Mouse (Mus musculus) lung, postnatal 14 days (tissue): ENCODE data around the gene Kcnip1.

Source experiments
- DNase-seq: peaks from one replicate; pipeline ENCODE4 v3.0.0; 2021

Kcnip1 gene

DNA sequence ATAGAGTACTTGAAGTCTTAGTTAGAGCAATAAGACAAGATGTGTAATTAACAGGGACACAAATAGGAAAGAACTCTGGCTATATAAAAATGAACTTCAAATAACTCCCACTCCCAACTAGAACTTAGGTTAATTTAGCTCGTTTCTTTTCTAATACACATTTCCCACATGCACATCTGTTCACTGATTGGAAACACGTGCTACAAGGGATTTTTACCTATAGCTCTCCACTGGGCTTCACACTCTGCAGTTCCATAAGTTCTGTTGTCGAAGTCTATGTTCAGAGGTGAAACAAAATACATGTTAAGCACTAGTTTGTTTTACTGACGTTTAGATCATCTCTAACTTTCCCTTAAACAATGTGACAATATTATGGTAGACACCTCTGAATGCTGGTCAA lies 12.8 kb downstream of the Kcnip1 start:
- no peak for DNase-seq

DNA sequence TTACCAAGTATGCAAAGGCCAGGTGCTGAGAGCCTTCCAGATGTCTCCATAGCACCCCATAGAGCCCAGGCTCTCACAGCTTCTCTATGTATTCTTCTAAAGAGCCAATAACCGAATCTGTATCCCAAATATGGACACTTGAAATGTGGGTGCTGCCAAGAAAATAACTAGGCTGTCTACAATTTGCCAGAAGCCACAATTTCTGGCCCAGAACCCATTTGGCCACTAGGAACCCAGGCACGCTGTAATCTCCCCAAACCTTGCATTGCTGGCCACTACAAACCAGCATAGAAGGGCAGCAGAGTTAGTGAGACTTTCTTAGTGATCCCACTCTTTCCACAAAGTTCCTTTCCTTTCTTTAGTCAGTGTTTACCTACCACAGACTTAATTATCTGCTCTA lies 17.8 kb downstream of the Kcnip1 start:
- no peak for DNase-seq

GRCm38 (mm10) chr11:33974341-33975040 lies 18.5 kb downstream of the Kcnip1 start:
- no peak for DNase-seq

DNA sequence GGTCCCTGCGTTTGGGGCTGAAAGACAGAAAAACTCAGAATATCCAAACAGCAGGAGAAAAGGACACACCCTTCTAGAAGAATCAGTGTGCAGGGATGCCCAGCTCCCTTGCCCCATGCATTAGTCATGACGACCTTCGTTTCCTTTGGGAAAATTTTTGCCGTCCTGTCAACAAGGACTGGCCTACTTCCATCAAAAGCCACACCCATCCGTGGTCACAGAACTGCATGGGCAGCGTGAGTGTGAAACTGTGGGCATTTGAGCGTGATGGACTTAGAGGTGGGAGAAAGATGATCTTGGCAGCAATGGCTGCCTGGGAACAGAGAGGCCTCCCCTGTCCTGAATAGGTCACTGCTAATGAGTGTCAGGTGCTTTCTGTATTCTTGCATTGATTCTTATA lies 20.8 kb downstream of the Kcnip1 start:
- DNase-seq: no peak

GRCm38 (mm10) chr11:33969199-33969598 lies 23.8 kb downstream of the Kcnip1 start:
- peak; percentile 17 for DNase-seq

DNA sequence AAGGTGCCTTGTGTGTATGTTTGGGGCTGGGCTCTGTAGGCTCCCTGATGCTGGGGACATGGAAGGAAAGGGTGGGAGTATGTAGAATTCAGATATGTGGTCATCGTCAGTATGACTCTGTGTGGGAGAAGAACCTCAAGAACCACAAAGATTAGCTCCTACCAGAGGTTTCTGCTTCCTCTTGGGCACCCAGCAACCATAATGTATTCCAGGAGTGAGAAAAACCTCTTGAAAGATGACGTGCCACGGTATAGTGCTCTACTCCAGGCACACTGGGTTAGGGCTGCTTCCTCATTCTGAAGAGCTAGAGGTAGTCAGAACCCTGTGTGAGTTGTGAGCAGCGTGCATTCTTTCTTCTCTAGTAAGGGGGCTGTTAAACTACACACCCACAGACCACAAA lies 25.2 kb downstream of the Kcnip1 start:
- no peak for DNase-seq

- no peak for DNase-seq
Observed at GRCm38 (mm10) chr11:33965380-33965779, 27.6 kb downstream of the Kcnip1 start.

DNA sequence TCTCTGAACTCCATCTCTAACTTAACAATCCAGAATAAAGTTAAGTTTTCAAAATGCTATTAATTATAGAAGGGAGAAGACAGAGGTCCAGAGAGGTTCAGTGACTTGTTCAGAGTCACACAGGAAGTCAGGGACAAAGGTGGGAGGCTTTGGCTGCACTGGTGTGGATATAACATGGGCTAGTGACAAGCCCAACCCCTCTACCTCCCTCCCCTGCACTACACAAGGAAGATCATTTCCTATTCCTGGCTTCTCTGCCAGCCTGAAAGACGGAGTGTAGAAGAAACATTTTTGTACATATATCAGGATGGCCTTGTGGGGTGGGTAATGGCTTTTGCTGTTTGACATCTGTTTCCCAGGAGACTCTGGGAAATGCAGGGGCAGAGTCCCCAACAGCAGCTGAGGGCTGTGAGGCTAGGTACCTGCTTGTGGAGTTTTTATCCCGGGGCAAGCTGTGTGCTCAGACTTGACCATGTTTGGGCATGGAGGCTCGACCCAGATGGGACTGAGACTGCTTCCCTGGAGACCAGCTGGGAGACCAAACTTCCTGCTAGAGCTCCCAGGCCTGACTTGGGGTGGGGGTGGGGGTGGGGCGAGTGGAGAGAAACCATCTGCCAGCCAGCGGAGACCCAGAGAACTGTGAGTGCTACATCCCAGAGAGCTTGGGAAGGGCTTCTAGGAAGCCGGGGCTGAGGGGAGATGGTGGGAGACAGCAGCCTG lies 30.1 kb downstream of the Kcnip1 start, which contains the start of gene Kcnmb1:
Kcnmb1 (plus strand) TSS at position 326 of the 720 bp plus-strand sequence.
- peak; percentile 19 for DNase-seq

GRCm38 (mm10) chr11:33962178-33962577 lies 30.8 kb downstream of the Kcnip1 start:
- no peak for DNase-seq

DNA sequence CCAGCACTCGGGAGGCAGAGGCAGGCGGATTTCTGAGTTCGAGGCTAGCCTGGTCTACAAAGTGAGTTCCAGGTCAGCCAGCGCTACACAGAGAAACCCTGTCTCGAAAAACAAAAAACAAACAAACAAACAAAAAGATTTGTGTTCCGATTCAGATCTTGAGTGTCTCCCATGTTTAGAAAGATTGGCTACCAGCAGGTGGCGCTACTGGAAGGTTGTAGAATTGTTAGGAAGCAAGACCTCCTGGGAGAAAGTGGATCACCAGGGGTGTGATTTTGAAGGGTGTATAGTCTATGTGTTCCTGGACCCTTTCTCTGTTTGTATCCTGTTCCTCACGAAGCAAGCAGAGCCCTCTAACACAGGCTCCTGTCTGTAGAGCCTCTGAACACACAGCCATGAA lies 34.2 kb downstream of the Kcnip1 start:
- peak; percentile 71 for DNase-seq

- DNase-seq: no peak
Observed at GRCm38 (mm10) chr11:33957595-33957994, 35.4 kb downstream of the Kcnip1 start.

- DNase-seq: no peak
Observed at GRCm38 (mm10) chr11:33956623-33957022, 36.3 kb downstream of the Kcnip1 start.

DNA sequence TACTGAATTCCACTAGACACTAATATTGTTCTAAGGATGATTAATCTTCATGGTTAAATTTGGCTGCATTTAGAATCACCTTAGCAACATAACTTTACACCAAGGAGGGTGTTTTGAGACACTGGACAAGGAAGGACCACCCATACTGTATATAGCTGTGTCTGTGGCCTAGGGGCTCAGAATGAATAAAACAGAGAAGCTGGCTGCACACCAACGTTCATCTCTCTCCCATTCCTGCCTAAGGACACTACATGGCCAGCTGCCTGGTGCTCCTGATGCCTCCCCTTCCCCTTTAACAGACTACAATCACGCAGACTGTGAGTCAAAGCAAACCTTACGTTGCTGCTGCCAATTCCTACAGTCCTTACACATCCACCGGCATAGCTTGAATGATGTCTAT lies 37.0 kb downstream of the Kcnip1 start:
- DNase-seq: no peak

- DNase-seq: no peak
Observed at GRCm38 (mm10) chr11:33951684-33952625, 41.0 kb downstream of the Kcnip1 start.

- no peak for DNase-seq
Observed at GRCm38 (mm10) chr11:33951155-33951554, 41.8 kb downstream of the Kcnip1 start.

DNA sequence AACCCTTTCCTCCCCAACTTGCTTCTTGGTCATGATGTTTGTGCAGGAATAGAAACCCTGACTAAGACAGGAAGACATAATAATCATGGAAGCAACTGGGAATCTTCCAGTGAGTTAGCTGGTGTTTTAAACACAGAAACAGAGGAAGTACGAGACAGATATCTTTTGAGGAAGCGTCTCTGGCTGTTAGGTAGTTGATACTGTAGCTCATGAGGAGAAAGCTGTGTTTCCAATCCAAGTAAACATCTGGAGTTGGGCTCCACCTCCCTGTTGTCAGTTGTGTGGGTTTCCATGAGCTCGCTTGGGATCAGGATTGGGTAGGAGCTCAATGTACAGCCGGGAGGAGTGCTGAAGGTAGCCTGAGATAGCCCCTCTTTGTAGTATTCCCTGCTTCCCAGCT lies 46.5 kb downstream of the Kcnip1 start:
- no peak for DNase-seq

- DNase-seq: no peak
Observed at GRCm38 (mm10) chr11:33944786-33945328, 48.1 kb downstream of the Kcnip1 start.

DNA sequence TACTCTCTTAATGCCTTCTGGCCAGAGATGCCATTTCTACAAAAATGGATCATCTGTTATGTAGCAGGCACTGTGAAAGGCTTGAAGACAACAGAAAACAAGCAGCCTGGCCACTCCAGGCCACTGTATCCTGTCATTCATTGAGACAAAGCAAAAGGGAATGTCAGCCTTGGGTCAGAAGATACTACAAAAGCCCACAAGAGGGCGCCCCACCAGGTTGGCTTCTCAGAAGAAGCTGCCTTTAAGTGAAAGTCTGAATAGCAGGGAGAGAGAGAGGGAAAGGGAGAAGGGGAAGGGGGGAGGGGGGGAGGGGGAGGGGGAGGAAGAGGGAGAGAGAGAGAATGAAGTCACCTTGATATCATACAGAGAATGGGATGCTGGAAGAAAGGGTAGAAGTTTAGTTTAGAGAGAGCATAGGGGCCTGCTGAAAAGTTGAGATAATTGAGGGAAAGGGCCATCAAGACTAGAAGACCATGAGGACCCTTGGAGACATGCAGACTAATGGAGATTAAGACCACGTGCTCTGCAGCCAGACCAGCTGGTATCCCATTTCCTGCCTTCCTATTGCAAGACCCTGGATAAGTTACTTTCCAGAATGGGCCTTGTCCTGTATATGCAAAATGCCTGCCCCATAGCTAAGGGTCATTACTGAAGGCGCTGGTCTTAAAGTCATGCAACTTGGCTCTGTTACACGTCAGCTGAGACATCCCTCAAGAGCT lies 48.7 kb downstream of the Kcnip1 start:
- DNase-seq: peak; percentile 36

- DNase-seq: no peak
Observed at GRCm38 (mm10) chr11:33943565-33943964, 49.4 kb downstream of the Kcnip1 start.

DNA sequence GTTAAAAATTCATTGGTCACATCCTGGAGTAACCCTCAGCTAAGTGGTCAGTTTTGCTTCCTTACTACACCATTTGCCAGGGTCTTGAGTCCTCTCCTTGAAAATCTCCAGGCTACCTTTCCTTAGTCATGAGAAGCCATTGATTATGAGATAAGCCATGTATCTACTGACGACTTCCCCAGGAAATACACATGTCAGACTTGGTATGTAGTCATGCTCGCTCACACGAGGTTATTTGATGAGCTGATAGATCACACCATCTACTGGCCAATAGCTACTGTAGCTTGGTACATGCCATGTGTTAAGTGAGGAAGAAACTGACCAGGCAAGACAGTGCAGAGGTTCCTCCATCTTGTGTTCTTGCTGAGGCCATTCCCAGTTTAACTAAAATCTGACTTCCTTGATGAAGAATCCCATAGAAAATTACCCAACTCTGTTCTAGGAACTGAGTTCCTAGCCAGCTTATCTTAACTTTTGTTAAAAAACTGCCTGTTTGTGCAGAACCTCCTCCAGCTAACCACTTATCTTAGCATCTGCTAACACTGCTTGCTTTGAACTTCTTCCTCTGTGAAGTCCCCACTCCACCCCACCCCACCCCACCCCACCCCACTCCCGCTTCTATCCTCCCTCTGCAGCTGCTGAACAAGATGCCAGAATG lies 53.4 kb downstream of the Kcnip1 start:
- DNase-seq: no peak

DNA sequence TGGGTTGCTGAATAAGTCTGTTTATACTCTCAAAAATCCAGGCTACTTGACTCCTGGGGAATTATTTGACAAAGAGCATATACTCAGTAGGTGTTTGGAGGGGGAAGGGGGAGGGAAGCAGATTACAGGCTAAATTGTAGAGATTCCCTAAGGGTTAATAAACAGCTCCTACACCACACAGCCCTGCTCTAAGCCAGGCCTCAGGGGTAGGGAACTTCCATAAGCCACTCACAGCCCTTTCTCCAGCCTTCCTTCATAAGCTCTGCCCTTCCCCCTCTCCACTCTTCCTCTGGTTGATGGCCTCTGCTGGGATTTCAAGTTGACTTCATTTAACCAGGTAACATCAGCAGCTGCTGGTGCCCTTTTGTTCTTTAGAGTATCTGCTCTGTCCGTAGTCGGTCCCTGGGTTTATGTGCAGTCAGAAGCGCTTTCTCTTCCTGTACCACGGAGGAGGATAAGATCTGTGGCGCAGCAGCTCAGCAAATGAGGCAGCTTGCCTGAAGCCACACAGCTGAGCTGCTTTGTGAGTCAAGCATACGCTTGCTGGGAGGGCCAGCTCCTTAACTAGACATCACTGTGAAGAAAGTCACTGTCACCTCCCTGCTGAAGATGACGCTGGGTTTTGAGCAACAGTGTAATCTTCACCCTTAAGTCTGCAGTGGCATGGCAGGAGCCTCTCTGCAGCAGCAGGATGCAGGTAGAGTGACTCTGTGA lies 54.2 kb downstream of the Kcnip1 start:
- DNase-seq: no peak
